Mouse (Mus musculus) hindbrain, embryonic 16.5 days (tissue): ENCODE results near the gene Fbxl19. TPM values are rescaled to one million over a fixed set of nuclear protein-coding genes. Genes with fewer than 3 reads are reported as not detected.
"Not testable (repeated sequence)": the region's sequence is repeated elsewhere in the genome, so short reads cannot be mapped to it uniquely, and the experiment has no call there.

Experiments
- ATAC-seq: fragments of 200-750 bp; cut with Nextera tagmentation; 2 replicates; pipeline ENCODE4 v1.8.0; 2017; ENCODE audit warnings: moderate TSS enrichment, moderate library complexity
- H3K27ac ChIP-seq: fragments of 300-500 bp; sonication (generic); 2 replicates; pipeline ENCODE4 v1.5.1; 2014; ENCODE audit warnings: low read depth, mild to moderate bottlenecking, control low read depth, low read length, moderate library complexity
- H3K27me3 ChIP-seq: fragments of 300-500 bp; sonication (generic); replicated peaks from 2 replicates; pipeline ENCODE4 v1.6.1; 2014; ENCODE audit warnings: low read length; ENCODE audit not compliant: control insufficient read depth, insufficient read depth
- H3K36me3 ChIP-seq: fragments of 300-500 bp; sonication (generic); 2 replicates; pipeline ENCODE4 v1.6.1; 2014; ENCODE audit warnings: mild to moderate bottlenecking, low read length, moderate library complexity, mixed read lengths; ENCODE audit not compliant: control insufficient read depth, insufficient read depth
- H3K4me1 ChIP-seq: fragments of 300-500 bp; sonication (generic); 2 replicates; pipeline ENCODE4 v1.6.1; 2014; ENCODE audit warnings: low read depth, low read length; ENCODE audit not compliant: control insufficient read depth, insufficient read depth
- H3K4me2 ChIP-seq: fragments of 300-500 bp; sonication (generic); 2 replicates; pipeline ENCODE4 v1.6.1; 2014; ENCODE audit warnings: mild to moderate bottlenecking, low read length, control low read depth, moderate library complexity
- H3K4me3 ChIP-seq: fragments of 300-500 bp; sonication (generic); 2 replicates; pipeline ENCODE4 v1.5.1; 2014; ENCODE audit warnings: mild to moderate bottlenecking, low read length, control low read depth, moderate library complexity
- H3K9ac ChIP-seq: fragments of 300-500 bp; sonication (generic); 2 replicates; pipeline ENCODE4 v1.6.1; 2014; ENCODE audit warnings: low read depth, mild to moderate bottlenecking, control low read depth, low read length, moderate library complexity
- H3K9me3 ChIP-seq: fragments of 300-500 bp; sonication (generic); 2 replicates; pipeline ENCODE4 v1.6.1; 2014; ENCODE audit warnings: mild to moderate bottlenecking, low read length, moderate library complexity; ENCODE audit not compliant: control insufficient read depth
- whole genome bisulfite sequencing: fragments of 180-500 bp; shearing (Covaris S2); extraction: QIAGEN DNeasy Blood & Tissue Kit; methylation state at CpG from one replicate; pipeline ENCODE4 v1.1.7; 2014; 5-methylcytosine and 5-hydroxymethylcytosine counted together
- polyA plus RNA-seq: library from polyadenylated mRNA; unstranded; fragments of >200 nt; fragmentation: Nextera tagmentation; extraction: Ambion mirVana; gene quantifications from 2 replicates; pipeline ENCODE4 v1.2.1, GENCODE M21; 2015

Fbxl19 gene
- polyA plus RNA-seq, 1 experiment from 2014 or later = 6.8 TPM

- ATAC-seq = peak; percentile 22
- peak overlapping the region; percentile 68 for H3K4me2 ChIP-seq
- peaks cover 23% of the 10 kb centered on the region for H3K4me1 ChIP-seq
- H3K27me3 ChIP-seq = no peaks in the 10 kb centered on the region
- H3K9ac ChIP-seq = peak overlapping the region; percentile 68
- H3K9me3 ChIP-seq = no peaks in the 10 kb centered on the region
- H3K36me3 ChIP-seq = peaks cover 15% of the 10 kb centered on the region
- H3K4me3 ChIP-seq = peak overlapping the region; percentile 50
- 9% methylated on average over 27 of the region's 27 CpGs for WGBS
- peak overlapping the region; percentile 81 for H3K27ac ChIP-seq
These were observed 25.9 kb downstream of the Fbxl19 start for GRCm38 (mm10) chr7:127770039-127770905.

DNA sequence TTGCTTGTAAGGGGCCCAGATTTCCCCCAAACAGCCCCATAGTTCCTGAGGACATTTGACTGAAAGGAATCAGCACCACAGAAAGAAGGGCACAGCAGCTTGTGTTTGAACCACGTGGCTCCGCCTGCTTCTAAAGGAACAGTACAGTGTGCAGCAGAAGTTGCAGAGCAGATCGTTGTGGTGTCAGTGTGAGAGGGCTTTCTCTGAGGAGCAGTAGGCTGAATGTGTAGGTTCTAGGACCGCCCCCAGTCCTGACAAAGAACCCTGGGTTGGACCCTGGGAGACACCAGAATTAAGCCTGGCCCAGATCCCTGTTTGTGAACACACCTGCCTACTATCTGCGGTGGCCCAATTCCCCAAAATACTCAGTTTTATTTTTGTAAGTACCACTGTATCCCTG lies 26.9 kb downstream of the Fbxl19 start:
- Histone ChIP-seq H3K27ac (no peak overlapping the region), H3K4me2 (no peak overlapping the region), H3K36me3 (peaks cover 8% of the 10 kb centered on the region), H3K4me3 (no peak overlapping the region), H3K4me1 (peaks cover 23% of the 10 kb centered on the region), H3K9me3 (no peaks in the 10 kb centered on the region), H3K27me3 (no peaks in the 10 kb centered on the region), H3K9ac (no peak overlapping the region)
- 71% methylated on average over 5 of the region's 5 CpGs for WGBS
- ATAC-seq = no peak

GRCm38 (mm10) chr7:127772080-127772479 lies 27.7 kb downstream of the Fbxl19 start:
- H3K27ac ChIP-seq = no peak overlapping the region
- H3K27me3 ChIP-seq = no peaks in the 10 kb centered on the region
- peaks cover 23% of the 10 kb centered on the region for H3K4me1 ChIP-seq
- H3K4me2 ChIP-seq = no peak overlapping the region
- WGBS = 84% methylated on average over 3 of the region's 3 CpGs
- peaks cover 8% of the 10 kb centered on the region for H3K36me3 ChIP-seq
- no peak overlapping the region for H3K9ac ChIP-seq
- no peak overlapping the region for H3K4me3 ChIP-seq
- no peak for ATAC-seq
- H3K9me3 ChIP-seq = no peaks in the 10 kb centered on the region

DNA sequence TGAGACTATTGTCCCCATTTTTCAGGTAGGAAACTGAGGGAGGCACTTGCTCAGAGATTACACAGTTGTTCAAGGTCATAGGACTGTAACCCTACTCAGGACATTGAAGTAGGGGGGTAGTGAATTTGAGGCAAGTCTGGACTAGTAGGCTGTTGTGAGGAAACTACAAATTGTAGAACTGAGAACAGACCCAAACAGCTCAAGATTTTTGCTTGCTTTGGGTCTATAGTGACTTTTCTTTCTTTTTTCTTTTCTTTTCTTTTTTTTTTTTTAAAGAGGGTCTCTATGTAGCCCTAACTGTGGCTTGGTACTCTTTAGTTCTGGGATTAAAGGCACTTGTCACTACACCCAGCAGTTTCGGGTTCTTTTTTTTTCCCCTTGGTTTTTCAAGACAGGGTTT lies 28.2 kb downstream of the Fbxl19 start:
- Histone ChIP-seq H3K4me1 (peaks cover 23% of the 10 kb centered on the region), H3K4me2 (no peak overlapping the region), H3K9me3 (no peaks in the 10 kb centered on the region), H3K27ac (no peak overlapping the region), H3K36me3 (peaks cover 5% of the 10 kb centered on the region), H3K27me3 (no peaks in the 10 kb centered on the region), H3K9ac (no peak overlapping the region), H3K4me3 (no peak overlapping the region)
- ATAC-seq = no peak
- 93% methylated on average over 1 of the region's 1 CpGs for WGBS

GRCm38 (mm10) chr7:127773664-127774384 lies 29.5 kb downstream of the Fbxl19 start:
- Histone ChIP-seq H3K9ac (no peak overlapping the region), H3K36me3 (peaks cover under 1% of the 10 kb centered on the region; the same call in 1 of the 2 replicates), H3K27ac (no peak overlapping the region), H3K4me2 (no peak overlapping the region), H3K4me1 (peaks cover 28% of the 10 kb centered on the region), H3K9me3 (no peaks in the 10 kb centered on the region), H3K27me3 (no peaks in the 10 kb centered on the region), H3K4me3 (no peak overlapping the region)
- WGBS = 43% methylated on average over 9 of the region's 9 CpGs
- ATAC-seq = no peak

DNA sequence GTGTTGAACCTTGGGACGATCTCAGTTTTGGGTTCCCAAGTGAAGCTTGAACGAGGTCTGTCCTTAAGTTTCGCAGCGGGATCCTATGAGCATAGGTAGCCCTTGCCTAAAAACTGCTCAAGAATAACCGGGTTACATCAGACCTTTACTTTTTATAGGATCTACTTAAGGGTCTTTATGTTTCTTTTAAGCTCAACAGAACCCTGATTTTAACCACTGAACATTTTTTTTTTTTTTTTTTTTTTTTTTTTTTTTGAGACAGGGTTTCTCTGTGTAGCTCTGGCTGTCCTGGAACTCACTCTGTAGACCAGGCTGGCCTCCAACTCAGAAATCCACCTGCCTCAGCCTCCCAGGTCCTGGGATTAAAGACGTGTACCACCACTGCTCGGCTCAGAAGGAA lies 31.5 kb downstream of the Fbxl19 start:
- not testable (repeated sequence) for H3K9me3 ChIP-seq, H3K27me3 ChIP-seq, ATAC-seq
- Histone ChIP-seq H3K36me3 (peaks cover 12% of the 10 kb centered on the region), H3K4me2 (peak overlapping the region; percentile 76), H3K4me1 (peaks cover 13% of the 10 kb centered on the region), H3K4me3 (peak overlapping the region; percentile 83), H3K27ac (peak overlapping the region; percentile 95), H3K9ac (peak overlapping the region; percentile 92)
- 77% methylated on average over 7 of the region's 7 CpGs for WGBS

GRCm38 (mm10) chr7:127776426-127776825 lies 32.1 kb downstream of the Fbxl19 start, which contains the start of gene Setd1a:
TSS of gene Setd1a (plus strand) at chr7:127776670.
- no peaks in the 10 kb centered on the region for H3K9me3 ChIP-seq

DNA sequence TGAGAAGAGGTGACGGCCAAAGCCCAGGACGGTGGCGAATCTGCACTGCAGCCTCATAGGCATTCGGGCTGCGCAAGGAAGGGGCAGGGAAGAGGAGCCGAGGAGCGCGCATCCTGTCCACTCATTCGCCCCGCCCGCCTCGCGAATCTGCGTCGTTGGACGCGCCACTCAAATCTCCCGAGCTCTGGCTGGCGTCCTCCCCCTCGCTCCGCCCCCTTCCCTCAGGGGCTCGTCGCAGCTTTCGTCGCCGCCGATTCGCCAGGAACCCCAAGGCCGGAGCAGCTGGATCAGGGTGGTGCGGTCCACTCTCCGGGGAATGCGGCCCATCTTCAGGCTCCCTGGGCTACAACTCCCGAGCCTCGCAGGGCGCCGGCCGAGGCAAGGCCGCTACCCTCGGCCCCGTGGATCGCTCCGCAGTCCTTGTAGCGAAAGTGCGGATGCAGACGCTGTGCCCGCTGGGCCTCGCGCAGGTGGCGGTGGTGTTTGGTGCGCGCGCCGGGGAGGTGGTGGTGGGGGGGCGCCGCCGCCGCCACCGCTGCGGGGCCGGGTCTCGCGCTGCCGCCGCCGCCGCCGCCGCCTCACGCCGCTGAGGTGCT lies 32.6 kb downstream of the Fbxl19 start:
- no peaks in the 10 kb centered on the region for H3K27me3 ChIP-seq
- peak overlapping the region; percentile 83 for H3K4me3 ChIP-seq
- peaks cover 13% of the 10 kb centered on the region for H3K4me1 ChIP-seq
- peak; percentile 94 for ATAC-seq
- peaks cover 14% of the 10 kb centered on the region for H3K36me3 ChIP-seq
- H3K9ac ChIP-seq = peak overlapping the region; percentile 92
- no peaks in the 10 kb centered on the region for H3K9me3 ChIP-seq
- WGBS = under 1% methylated on average over 51 of the region's 70 CpGs
- H3K27ac ChIP-seq = peak overlapping the region; percentile 95
- H3K4me2 ChIP-seq = peak overlapping the region; percentile 76

More at GRCm38 (mm10) chr7:127776426-127776825, 32.1 kb downstream of the Fbxl19 start, which contains the start of gene Setd1a:
- Histone ChIP-seq H3K4me1 (peaks cover 13% of the 10 kb centered on the region), H3K4me2 (peak within 1 kb of the TSS; percentile 76), H3K27ac (peak within 1 kb of the TSS; percentile 95), H3K4me3 (peak within 1 kb of the TSS; percentile 83), H3K9ac (peak within 1 kb of the TSS; percentile 92), H3K36me3 (peaks cover 12% of the 10 kb centered on the region), H3K27me3 (no peaks in the 10 kb centered on the region)
- 0% methylated on average over 23 of the region's 23 CpGs for WGBS
- peak; percentile 69 for ATAC-seq
